Mouse (Mus musculus) gastrocnemius, adult 2 months (tissue): Measurements from ENCODE around the gene Slc1a7. TPM values are rescaled to one million over a fixed set of nuclear protein-coding genes. Genes with fewer than 3 reads are reported as not detected.
A peak's percentile ranks its signal among the peaks of the same experiment; 100 is the strongest.

Source experiments
- DNase-seq: peaks from one replicate; pipeline ENCODE4 v3.0.0; 2022
- H3K27ac ChIP-seq: fragments of 200-600 bp; 2 replicates; pipeline ENCODE4 v1.8.1; 2022; ENCODE audit warnings: mild to moderate bottlenecking
- H3K4me3 ChIP-seq: fragments of 200-600 bp; 2 replicates; pipeline ENCODE4 v1.8.1; 2022; ENCODE audit warnings: mild to moderate bottlenecking, moderate library complexity
- CTCF ChIP-seq: fragments of 200-600 bp; IDR thresholded peaks from 2 replicates; pipeline ENCODE4 v1.8.1; 2022; ENCODE audit warnings: antibody characterized with exemption, mild to moderate bottlenecking, moderate library complexity
- intact Hi-C: fragments of 180-260 bp; cut with DNase I; formaldehyde crosslinking; loops from one replicate; pipeline ENCODE4 v1.15.1; 2025
- total RNA-seq, 2 experiments: library from RNA; stranded (reverse); gene quantifications; 2 replicates each; pipeline ENCODE4 v1.2.3; 2021

Slc1a7 gene
- total RNA-seq, 2 experiments from 2014 or later, result 0.10 to 0.17 TPM

DNA sequence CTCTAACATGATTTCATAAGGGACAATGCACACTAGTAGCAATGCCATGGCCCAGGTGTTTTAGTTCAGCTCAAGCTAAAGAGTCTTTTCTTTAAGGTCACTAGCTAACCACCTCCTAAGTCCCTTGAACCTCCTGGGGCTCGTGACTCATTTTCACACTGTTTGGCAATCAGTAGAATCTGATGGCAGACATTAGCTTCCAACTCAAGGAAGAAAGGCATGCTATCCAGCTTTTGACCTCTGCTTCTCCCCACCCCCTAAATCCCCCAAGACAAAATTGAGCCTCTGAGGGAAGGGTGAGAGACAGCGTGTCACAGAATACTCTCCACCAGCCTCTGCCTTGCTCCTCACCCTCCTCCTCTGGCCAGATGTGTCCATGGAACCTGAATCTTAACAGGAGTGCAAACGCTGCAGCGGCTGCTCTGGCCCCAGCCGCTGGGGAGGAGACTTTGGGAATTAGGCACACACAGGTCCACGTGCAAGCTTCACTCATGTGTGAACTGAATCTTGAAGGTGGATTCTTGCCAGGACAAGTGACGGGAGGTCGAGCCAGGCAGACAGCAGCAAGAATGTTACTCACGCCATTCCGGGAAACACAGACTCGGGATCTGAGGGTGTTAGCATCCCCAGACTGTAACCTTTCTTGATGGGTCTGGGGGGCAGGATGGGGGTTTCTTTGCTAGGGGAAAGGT, 30.7 kb downstream of the Slc1a7 start:
- DNase-seq, result peak; percentile 72
- Histone ChIP-seq H3K27ac (peak overlapping the region; percentile 43), H3K4me3 (no peak overlapping the region)
- intact Hi-C loops, result no loop called here
- no peak for TF ChIP-seq CTCF

DNA sequence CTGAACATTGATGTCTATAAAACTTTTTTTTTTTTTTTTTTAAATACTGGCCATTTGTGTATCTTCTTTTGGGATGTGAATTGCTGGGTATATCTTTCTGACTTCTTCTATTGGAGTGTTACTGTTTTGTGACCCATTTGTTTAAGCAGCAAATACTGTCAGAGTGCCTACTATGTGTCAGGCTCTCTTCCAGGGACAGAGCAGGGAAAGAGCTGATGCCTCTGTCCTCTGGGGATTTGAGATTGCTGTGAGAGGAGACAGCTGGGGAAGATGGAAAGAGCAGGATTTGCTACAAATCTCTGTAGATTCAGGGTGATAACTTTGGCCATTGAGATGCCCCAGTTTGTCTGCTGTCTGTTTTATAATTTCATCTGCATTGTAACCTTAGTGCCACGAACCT, 31.2 kb downstream of the Slc1a7 start:
- TF ChIP-seq CTCF, result no peak
- no peak for DNase-seq
- Histone ChIP-seq H3K4me3 (no peak overlapping the region), H3K27ac (peak overlapping the region; percentile 43)
- intact Hi-C loops, result no loop called here

DNA sequence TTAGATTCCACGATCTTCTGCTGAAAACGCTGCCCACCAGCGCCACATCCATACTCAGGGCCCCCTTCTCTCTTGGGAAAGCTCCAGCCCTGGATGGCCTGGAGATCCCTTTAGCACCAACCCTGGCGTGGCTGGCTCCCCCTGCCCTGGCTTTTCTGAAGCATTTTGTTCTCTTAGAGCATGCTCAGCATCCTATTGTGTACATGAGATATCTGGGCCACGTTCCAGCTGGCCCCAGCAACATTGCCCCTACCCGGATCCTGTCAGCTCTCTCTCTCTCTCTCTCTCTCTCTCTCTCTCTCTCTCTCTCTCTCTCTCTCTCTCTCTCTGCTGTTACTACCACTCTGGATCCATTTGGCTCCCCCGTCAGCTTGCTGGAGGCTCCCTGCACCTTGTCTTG, 37.2 kb downstream of the Slc1a7 start:
- Histone ChIP-seq H3K4me3 (no peak overlapping the region), H3K27ac (no peak overlapping the region)
- intact Hi-C loops, result no loop called here
- no peak for TF ChIP-seq CTCF
- no peak for DNase-seq

- Histone ChIP-seq H3K27ac (no peak overlapping the region), H3K4me3 (no peak overlapping the region)
- TF ChIP-seq CTCF, result no peak
- DNase-seq, result no peak
- intact Hi-C loops, result no loop called here
Measured at GRCm38 (mm10) chr4:108007532-108008103, 39.5 kb downstream of the Slc1a7 start.

GRCm38 (mm10) chr4:108008541-108008940, 40.4 kb downstream of the Slc1a7 start:
- TF ChIP-seq CTCF, result no peak
- H3K27ac ChIP-seq, result no peak overlapping the region
- DNase-seq, result no peak
- intact Hi-C loops, result no loop called here
- H3K4me3 ChIP-seq, result no peak overlapping the region

DNA sequence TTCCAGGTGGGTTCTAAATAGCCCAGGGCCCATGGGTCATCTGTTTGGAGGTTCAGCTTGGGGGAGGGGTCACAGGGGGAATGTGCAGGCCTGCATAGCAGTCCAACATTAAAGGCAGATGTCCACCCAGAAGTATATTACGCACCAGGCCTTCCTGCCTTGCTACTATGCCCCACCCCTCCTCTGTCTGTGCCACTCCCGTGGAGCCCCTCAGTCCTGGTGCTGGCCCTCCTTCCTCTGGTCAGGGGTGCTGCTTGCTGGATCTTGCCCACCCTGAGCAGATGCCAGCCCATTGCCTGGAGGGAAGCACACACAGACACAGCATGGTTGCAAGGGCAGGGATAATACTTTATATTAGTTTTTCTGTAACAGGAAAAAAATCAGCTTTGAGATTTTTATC, 46.3 kb downstream of the Slc1a7 start:
- no peak for TF ChIP-seq CTCF
- Histone ChIP-seq H3K27ac (peak overlapping the region; percentile 66), H3K4me3 (no peak overlapping the region)
- DNase-seq, result no peak
- intact Hi-C loops, result no loop called here

DNA sequence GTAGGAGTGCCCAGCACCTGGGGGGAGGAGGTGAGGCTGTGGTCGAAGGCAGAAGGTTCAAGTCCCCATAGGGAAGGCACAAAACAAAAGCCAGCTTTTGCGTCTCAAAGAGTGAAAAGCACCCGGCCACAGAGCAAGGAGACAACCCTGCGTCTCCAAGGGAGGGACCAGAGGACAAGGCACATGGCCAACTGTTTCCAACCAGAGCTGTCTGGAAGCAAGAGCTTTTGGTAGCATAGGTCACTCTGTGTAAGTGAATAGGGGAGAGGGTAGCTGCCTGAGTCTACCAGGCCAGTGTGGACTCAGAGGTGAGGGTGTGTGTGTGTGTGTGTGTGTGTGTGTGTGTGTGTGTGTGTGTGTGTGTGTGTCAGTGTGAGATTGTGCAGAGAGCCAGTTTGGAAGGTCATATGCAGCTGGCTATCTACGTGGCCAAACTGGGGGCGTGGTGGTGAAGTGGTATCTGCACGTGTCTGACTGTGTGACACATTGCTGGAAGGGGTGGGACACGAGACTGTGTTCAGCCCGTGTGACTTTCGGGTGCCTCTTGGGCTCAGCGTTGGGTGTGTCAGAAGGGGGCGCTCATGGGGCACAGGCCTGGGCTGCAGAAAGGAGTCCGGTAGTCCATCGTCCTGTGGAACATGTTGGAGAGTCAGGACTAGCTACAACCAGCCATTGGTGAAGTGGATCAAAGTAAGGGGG, 47.1 kb downstream of the Slc1a7 start:
- peak; percentile 82 for DNase-seq
- intact Hi-C loops, result no loop called here
- Histone ChIP-seq H3K4me3 (no peak overlapping the region), H3K27ac (peak overlapping the region; percentile 66)
- peak; percentile 48 for TF ChIP-seq CTCF

- TF ChIP-seq CTCF, result no peak
- Histone ChIP-seq H3K27ac (peak overlapping the region; percentile 63; the same call in 1 of the 2 replicates), H3K4me3 (no peak overlapping the region)
- peak; percentile 59 for DNase-seq
- intact Hi-C loops, result no loop called here
Measured at GRCm38 (mm10) chr4:108016321-108016720, 48.2 kb downstream of the Slc1a7 start.

DNA sequence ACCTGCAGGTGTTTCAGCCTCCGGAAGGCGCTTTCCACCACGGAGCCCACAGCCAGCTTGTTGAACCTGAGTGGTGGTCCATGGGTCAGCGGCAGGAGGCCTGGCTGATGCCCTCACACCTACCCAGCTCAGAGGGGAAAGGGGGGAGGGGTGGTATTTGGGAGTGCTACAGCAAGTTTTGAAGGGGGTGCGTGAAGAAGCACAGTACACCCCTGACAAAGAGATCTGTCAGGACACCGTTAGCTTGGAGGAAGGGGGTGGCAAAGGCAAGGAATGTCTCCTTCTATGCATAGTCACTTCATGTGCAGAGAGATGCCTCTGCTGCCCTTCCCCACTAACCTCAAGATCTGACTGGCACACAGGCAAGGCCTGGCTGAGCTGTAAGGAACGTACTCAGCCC, 49.7 kb downstream of the Slc1a7 start:
- H3K4me3 ChIP-seq, result no peak overlapping the region
- DNase-seq, result no peak
- TF ChIP-seq CTCF, result no peak
- H3K27ac ChIP-seq, result no peak overlapping the region
- intact Hi-C loops, result no loop called here

DNA sequence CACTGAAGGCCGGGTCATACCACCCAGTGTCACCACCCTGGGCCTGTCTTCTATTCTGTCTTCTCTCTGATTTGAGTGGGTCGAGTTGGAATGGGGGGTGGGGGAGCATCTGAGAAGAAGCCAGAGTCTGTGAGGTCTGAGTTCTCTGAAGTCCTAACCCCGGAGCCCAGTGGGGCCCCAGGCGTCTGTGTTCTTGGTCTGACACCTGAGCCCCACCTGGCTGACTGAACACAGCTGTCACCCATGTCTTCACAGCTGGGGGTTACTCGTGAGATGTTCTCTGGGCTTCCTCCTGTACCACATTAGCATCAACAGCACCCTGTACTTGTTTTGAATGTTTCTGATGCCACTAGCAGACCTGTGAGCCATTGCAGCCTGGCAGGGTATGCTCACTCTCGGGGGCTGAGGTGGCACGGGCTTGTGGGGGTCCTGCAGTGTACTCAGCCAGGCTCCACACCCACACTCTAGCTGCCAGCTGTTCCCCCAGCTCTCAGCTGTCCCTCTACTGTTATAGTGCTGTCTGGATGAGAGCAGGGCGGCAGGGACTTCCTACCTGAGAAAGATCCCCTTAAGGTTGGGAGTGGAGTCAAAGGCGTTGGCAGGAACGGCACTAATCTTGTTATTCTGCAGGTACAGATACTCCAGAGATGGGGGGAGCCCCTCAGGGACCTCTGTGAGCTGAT, 50.2 kb downstream of the Slc1a7 start:
- no peak for DNase-seq
- no peak overlapping the region for H3K27ac ChIP-seq
- no peak for TF ChIP-seq CTCF
- intact Hi-C loops, result no loop called here
- no peak overlapping the region for H3K4me3 ChIP-seq

DNA sequence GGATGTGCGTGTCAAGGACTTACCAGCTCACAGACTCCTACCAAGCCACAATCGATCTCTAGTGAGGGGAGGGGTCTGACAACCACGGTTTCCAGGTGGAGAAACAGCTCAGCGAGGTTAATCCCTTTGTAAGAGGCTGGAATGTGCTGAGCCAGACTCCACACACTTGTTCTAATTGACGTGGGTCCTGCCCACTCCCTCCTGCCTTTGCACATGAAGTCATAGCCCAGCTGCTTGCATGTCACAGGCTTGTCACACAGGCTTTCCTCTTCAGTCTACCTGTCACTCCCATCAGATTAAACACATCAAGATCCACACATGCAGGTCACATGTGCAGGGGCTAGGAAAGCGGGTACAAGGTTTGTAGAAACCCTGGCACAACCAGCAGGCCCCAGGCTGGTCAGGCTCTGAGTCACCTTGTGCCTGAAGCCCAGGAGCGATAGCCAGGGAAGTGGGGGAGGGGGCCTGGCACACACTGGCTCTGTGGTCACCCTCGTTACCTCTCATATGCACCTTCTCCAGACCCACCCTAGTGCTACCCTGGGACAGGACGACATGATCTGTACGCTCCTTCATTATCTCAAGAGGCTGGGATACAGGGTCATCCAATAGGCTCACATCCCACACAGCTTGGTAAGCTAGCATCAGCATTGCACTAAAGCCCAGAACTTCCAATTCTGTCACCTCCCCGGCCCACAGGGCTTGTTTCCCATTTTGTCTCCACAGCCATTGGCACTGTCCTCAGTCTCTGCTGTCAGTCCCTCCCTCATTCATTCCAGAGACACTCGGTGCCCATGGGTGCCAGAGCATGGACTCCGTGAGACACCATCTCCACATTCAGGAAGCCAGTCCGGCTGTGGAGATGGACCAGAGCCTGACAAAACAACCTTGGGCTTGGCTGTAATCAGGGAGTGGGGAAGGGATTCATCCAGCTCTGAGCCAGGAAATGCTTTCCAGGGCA, 51.1 kb downstream of the Slc1a7 start:
- no peak for TF ChIP-seq CTCF
- Histone ChIP-seq H3K27ac (peak overlapping the region; percentile 31), H3K4me3 (no peak overlapping the region)
- intact Hi-C loops, result no loop called here
- DNase-seq, result no peak

DNA sequence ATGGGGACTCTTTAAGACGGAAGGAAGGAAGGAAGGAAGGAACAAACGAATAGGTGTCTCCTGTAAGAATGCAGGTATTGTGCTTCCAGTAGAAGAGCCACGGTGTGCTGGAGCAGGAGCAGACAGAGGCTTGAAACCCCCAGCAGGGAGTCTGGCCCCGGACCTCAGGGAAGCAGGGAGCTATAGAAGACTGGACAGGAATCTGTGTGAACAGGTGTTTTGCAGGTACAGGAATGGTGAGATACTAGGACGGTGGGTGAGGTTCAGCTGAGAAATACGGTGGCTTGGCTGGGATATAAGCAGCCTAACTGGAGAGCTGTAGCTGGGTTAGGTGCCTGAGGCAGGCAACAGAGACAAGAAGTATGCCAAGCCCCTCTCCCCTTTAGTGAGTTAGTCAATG, 52.0 kb downstream of the Slc1a7 start:
- intact Hi-C loops, result no loop called here

More for the DNA sequence above, 52.0 kb downstream of the Slc1a7 start:
- Histone ChIP-seq H3K27ac (no peak overlapping the region), H3K4me3 (no peak overlapping the region)
- no peak for DNase-seq
- TF ChIP-seq CTCF, result no peak
